Comparison of ENCODE assay signal across 35 mouse cellular contexts in the genomic region with DNA sequence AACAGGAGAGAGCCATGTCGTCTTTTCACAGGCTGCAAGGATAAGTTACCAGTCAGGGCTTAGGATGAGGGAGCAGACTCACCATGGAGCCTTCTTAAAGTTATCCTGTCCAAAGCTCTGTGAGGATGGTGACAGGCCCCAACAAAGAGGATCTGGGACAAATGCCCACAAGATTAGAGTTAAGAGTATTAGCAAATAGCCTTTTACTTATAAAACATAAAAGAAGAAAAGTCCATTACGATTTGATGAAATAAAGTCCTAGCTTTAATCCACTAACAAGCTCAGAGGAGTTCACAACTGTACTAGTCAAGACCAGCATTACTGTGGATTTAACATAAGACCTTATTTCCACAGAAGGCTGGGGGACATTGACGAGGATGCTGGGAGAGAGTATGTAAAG. TPM values are rescaled to one million over a fixed set of nuclear protein-coding genes. Genes with fewer than 3 reads are reported as not detected.
"Had no signal": no experiment of that assay in that cellular context is flagged by ENCODE, and none has a peak within 500 bp of the region (broad histone marks: within the 10 kb centered on the region; RNA-seq: fewer than 3 reads in every experiment).

No protein-coding gene starts in this region.

- DNase-seq: heart, postnatal 10 days; heart, postnatal 14 days; heart, postnatal 36 days; heart, postnatal 4 days; kidney, adult 11 months; kidney, adult 18-20 months; kidney, adult 2 months; kidney, adult 8-10 months; kidney, adult 9 months; kidney, postnatal 10 days; kidney, postnatal 14 days; kidney, postnatal 25 days; kidney, postnatal 36 days; kidney, postnatal 4 days; layer of hippocampus, adult 9-11 months; layer of hippocampus, postnatal 36 days had no signal

- H3K9ac ChIP-seq: heart, embryonic 12.5 days; heart, embryonic 13.5 days; heart, embryonic 15.5 days; hindbrain, embryonic 12.5 days; hindbrain, embryonic 13.5 days; hindbrain, embryonic 14.5 days; hindbrain, embryonic 15.5 days; intestine, embryonic 15.5 days; kidney, embryonic 15.5 days had no signal

- H3K36me3 ChIP-seq: heart, embryonic 10.5 days; heart, embryonic 12.5 days; heart, embryonic 13.5 days; heart, embryonic 15.5 days; hindbrain, embryonic 10.5 days; hindbrain, embryonic 12.5 days; hindbrain, embryonic 13.5 days; hindbrain, embryonic 15.5 days; intestine, embryonic 15.5 days; kidney, embryonic 15.5 days had no signal

- H3K27me3 ChIP-seq: heart, embryonic 12.5 days; heart, embryonic 13.5 days; heart, embryonic 15.5 days; hindbrain, embryonic 12.5 days; hindbrain, embryonic 13.5 days; hindbrain, embryonic 15.5 days; intestine, embryonic 15.5 days; kidney, embryonic 15.5 days had no signal

- H3K27ac ChIP-seq: heart, embryonic 10.5 days; heart, embryonic 13.5 days; heart, embryonic 15.5 days; hindbrain, embryonic 10.5 days; hindbrain, embryonic 12.5 days; hindbrain, embryonic 13.5 days; hindbrain, embryonic 14.5 days; hindbrain, embryonic 15.5 days; hindbrain, postnatal 0 days; intestine, embryonic 15.5 days; kidney, embryonic 15.5 days; kidney, postnatal 0 days; layer of hippocampus, adult 2 months had no signal

- H3K4me1 ChIP-seq: heart, embryonic 10.5 days; heart, embryonic 12.5 days; heart, embryonic 13.5 days; heart, embryonic 15.5 days; hindbrain, embryonic 10.5 days; hindbrain, embryonic 15.5 days; intestine, embryonic 15.5 days; kidney, embryonic 15.5 days had no signal

- ATAC-seq: hindbrain, embryonic 16.5 days; hindbrain, postnatal 0 days; inflammation-experienced regulatory T-cells, adult 6 months; intestine, embryonic 15.5 days; intestine, embryonic 16.5 days; intestine, postnatal 0 days had no signal

- H3K4me3 ChIP-seq: heart, embryonic 10.5 days; heart, embryonic 12.5 days; heart, embryonic 13.5 days; heart, embryonic 15.5 days; hindbrain, embryonic 10.5 days; hindbrain, embryonic 12.5 days; hindbrain, embryonic 13.5 days; hindbrain, embryonic 15.5 days; intestine, embryonic 15.5 days; kidney, embryonic 15.5 days; layer of hippocampus, adult 2 months had no signal

- H3K4me2 ChIP-seq: heart, embryonic 11.5 days; heart, embryonic 12.5 days; heart, embryonic 13.5 days; heart, embryonic 15.5 days; hindbrain, embryonic 12.5 days; hindbrain, embryonic 13.5 days; hindbrain, embryonic 14.5 days; hindbrain, embryonic 15.5 days; intestine, embryonic 15.5 days; kidney, embryonic 15.5 days had no signal

- H3K9me3 ChIP-seq: heart, embryonic 10.5 days; heart, embryonic 12.5 days; heart, embryonic 13.5 days; heart, embryonic 15.5 days; hindbrain, embryonic 10.5 days; hindbrain, embryonic 12.5 days; hindbrain, embryonic 13.5 days; hindbrain, embryonic 15.5 days; intestine, embryonic 15.5 days; kidney, embryonic 15.5 days had no signal

RNA-seq across cellular contexts. Expression of a gene that starts 26.2 kb away (rescaled TPM):
- polyA plus RNA-seq: inflammation-experienced regulatory T-cells, adult 6 months had no signal
